Mouse (Mus musculus) gastrocnemius, postnatal 36 days (tissue): ENCODE results near the gene Tmem130. TPM values are rescaled to one million over a fixed set of nuclear protein-coding genes. Genes with fewer than 3 reads are reported as not detected.

ENCODE experiments used
- total RNA-seq, 2 experiments: library from RNA; stranded (reverse); gene quantifications; 2 replicates each; pipeline ENCODE4 v1.2.3; 2021

The Tmem130 gene
- total RNA-seq, 2 experiments from 2014 or later = not detected

Other genes with a start within 250 kb of the Tmem130 start
- gene Nptx2, start 215.9 kb downstream of the Tmem130 start, total RNA-seq = not detected
- 10 to 100 TPM; 24.4 to 27.2 TPM for gene Trrap, start 5.9 kb upstream of the Tmem130 start, total RNA-seq
- 10 to 100 TPM in 1 of 2 experiments, 1 to 10 TPM in 1; 9.4 to 11.0 TPM for gene Smurf1, start 204.0 kb upstream of the Tmem130 start, total RNA-seq